Mouse (Mus musculus): ENCODE results near the gene 1700080E11Rik. TPM values are rescaled to one million over a fixed set of nuclear protein-coding genes. Genes with fewer than 3 reads are reported as not detected.
"Not testable (repeated sequence)": the region's sequence is repeated elsewhere in the genome, so short reads cannot be mapped to it uniquely, and the experiment has no call there.

1700080E11Rik gene
- polyA plus RNA-seq (2016; fragmentation: Nextera tagmentation; extraction: Ambion mirVana): not detected in 2 replicates

- Histone ChIP-seq H3K4me1 (no peaks in the 10 kb centered on the region), H3K27me3 (replicated peaks) (no peaks in the 10 kb centered on the region), H3K4me2 (replicated peaks) (no peak within 1 kb of the TSS), H3K9ac (no peak within 1 kb of the TSS), H3K27ac (no peak within 1 kb of the TSS), H3K4me3 (no peak within 1 kb of the TSS), H3K36me3 (no peaks in the 10 kb centered on the region), H3K9me3 (no peaks in the 10 kb centered on the region)
- 83% methylated on average over 6 of the region's 6 CpGs for WGBS
- no peak for ATAC-seq (ENCODE audit: low FRiP score, low read depth)
Measured at GRCm38 (mm10) chr9:105144992-105145391, at the start of gene 1700080E11Rik. 1700080E11Rik (minus strand) TSS chr9:105145092.

DNA sequence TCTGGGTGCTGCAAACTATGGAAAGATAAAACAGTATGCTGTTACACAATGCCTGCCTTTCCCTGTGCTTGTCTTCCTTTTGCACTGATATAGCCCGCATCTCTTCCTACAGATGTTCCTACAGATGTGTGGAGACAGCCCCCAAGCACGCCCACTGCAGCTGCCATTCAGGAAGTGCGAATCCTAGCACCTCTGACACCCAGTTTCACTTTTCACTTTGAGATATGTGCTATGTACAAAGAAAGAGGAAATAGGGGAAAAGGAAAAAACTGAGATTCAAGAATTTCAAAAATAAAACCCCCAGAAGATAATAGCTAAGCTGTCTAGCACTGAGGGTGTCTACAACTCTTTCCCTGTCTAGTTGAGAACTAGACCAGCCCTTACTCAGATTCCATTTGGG is 41.8 kb upstream of the 1700080E11Rik start:
- no peak overlapping the region for H3K4me2 ChIP-seq (replicated peaks)
- H3K27me3 ChIP-seq (replicated peaks): no peaks in the 10 kb centered on the region
- no peak overlapping the region for H3K4me3 ChIP-seq
- no peaks in the 10 kb centered on the region for H3K36me3 ChIP-seq
- H3K27ac ChIP-seq: no peak overlapping the region
- no peaks in the 10 kb centered on the region for H3K4me1 ChIP-seq
- ATAC-seq (ENCODE audit: low FRiP score, low read depth): no peak
- WGBS: 77% methylated on average over 3 of the region's 3 CpGs
- H3K9me3 ChIP-seq: no peaks in the 10 kb centered on the region
- no peak overlapping the region for H3K9ac ChIP-seq

GRCm38 (mm10) chr9:105182392-105182791 is 37.5 kb upstream of the 1700080E11Rik start:
- Histone ChIP-seq H3K27ac (no peak overlapping the region), H3K27me3 (replicated peaks) (no peaks in the 10 kb centered on the region), H3K36me3 (no peaks in the 10 kb centered on the region), H3K4me3 (no peak overlapping the region), H3K4me2 (replicated peaks) (no peak overlapping the region), H3K4me1 (no peaks in the 10 kb centered on the region), H3K9ac (no peak overlapping the region), H3K9me3 (no peaks in the 10 kb centered on the region)
- 92% methylated on average over 3 of the region's 3 CpGs for WGBS
- no peak for ATAC-seq (ENCODE audit: low FRiP score, low read depth)

DNA sequence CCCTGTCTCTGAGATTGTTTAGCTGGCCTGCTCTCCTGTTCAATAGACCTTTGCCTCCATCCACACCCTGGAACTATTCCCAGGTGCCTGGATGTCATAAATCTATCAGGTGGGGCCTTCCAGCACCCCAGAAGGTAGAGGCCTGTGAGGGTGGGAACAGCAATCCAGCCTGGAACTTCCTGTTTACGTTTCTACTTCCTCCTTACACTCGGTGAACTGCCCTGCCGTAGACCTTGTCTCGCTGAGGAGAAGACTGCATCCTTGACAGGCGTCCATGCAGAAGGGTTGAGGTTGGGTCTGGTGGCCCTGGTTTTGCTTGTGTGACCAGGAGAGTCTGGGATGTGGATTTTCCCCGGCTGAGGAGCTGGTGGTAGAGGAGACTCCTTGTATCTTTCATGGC is 5.7 kb downstream of the 1700080E11Rik start:
- Histone ChIP-seq H3K4me3 (no peak overlapping the region), H3K9ac (no peak overlapping the region)

DNA sequence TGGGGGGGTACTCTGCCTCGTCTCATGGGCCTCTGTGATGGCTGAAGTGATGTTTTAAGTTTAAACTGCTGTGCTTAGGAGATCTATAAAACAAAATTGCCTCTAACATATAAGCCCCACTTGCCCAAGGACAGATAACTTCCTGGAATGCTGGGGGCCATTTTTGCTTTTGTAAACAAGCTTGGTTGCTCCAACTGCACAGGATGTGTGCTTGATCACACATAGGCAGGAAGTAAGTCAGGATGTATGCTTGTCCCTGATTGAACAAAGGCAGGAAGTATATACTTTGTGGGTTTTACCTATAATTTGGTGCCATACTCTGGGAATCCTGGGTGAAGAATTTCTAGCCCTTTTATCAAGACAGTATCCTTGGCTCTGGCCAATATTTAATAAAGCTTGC is 8.5 kb downstream of the 1700080E11Rik start:
- H3K4me3 ChIP-seq: no peak overlapping the region
- H3K9ac ChIP-seq: no peak overlapping the region
- no peaks in the 10 kb centered on the region for H3K27me3 ChIP-seq (replicated peaks)
- H3K4me2 ChIP-seq (replicated peaks): no peak overlapping the region
- H3K9me3 ChIP-seq: no peaks in the 10 kb centered on the region
- 43% methylated on average over 1 of the region's 1 CpGs for WGBS
- H3K4me1 ChIP-seq: peaks cover 3% of the 10 kb centered on the region; the same call in 1 of the 2 replicates
- ATAC-seq (ENCODE audit: low FRiP score, low read depth): no peak
- H3K27ac ChIP-seq: no peak overlapping the region
- H3K36me3 ChIP-seq: no peaks in the 10 kb centered on the region

More for the DNA sequence above, 5.7 kb downstream of the 1700080E11Rik start:
- no peaks in the 10 kb centered on the region for H3K36me3 ChIP-seq
- no peak overlapping the region for H3K4me2 ChIP-seq (replicated peaks)
- H3K9me3 ChIP-seq: no peaks in the 10 kb centered on the region
- no peaks in the 10 kb centered on the region for H3K4me1 ChIP-seq
- no peak overlapping the region for H3K27ac ChIP-seq
- ATAC-seq (ENCODE audit: low FRiP score, low read depth): no peak
- 84% methylated on average over 6 of the region's 6 CpGs for WGBS
- H3K27me3 ChIP-seq (replicated peaks): no peaks in the 10 kb centered on the region

GRCm38 (mm10) chr9:105134536-105134935 is 10.4 kb downstream of the 1700080E11Rik start:
- 85% methylated on average over 5 of the region's 5 CpGs for WGBS

GRCm38 (mm10) chr9:105132002-105132367 is 12.9 kb downstream of the 1700080E11Rik start:
- H3K4me3 ChIP-seq: peak overlapping the region; percentile 72
- WGBS: 25% methylated on average over 5 of the region's 5 CpGs
- H3K27ac ChIP-seq: no peak overlapping the region
- peak; percentile 42 for ATAC-seq (ENCODE audit: low FRiP score, low read depth)
- no peaks in the 10 kb centered on the region for H3K27me3 ChIP-seq (replicated peaks)
- no peak overlapping the region for H3K9ac ChIP-seq
- peaks cover 11% of the 10 kb centered on the region for H3K4me1 ChIP-seq
- H3K4me2 ChIP-seq (replicated peaks): peak overlapping the region; percentile 79
- no peaks in the 10 kb centered on the region for H3K36me3 ChIP-seq
- no peaks in the 10 kb centered on the region for H3K9me3 ChIP-seq

More at GRCm38 (mm10) chr9:105134536-105134935, 10.4 kb downstream of the 1700080E11Rik start:
- Histone ChIP-seq H3K27me3 (replicated peaks) (no peaks in the 10 kb centered on the region), H3K9ac (no peak overlapping the region), H3K27ac (no peak overlapping the region), H3K36me3 (no peaks in the 10 kb centered on the region), H3K4me1 (peaks cover 11% of the 10 kb centered on the region), H3K4me3 (no peak overlapping the region), H3K4me2 (replicated peaks) (no peak overlapping the region), H3K9me3 (no peaks in the 10 kb centered on the region)
- no peak for ATAC-seq (ENCODE audit: low FRiP score, low read depth)

DNA sequence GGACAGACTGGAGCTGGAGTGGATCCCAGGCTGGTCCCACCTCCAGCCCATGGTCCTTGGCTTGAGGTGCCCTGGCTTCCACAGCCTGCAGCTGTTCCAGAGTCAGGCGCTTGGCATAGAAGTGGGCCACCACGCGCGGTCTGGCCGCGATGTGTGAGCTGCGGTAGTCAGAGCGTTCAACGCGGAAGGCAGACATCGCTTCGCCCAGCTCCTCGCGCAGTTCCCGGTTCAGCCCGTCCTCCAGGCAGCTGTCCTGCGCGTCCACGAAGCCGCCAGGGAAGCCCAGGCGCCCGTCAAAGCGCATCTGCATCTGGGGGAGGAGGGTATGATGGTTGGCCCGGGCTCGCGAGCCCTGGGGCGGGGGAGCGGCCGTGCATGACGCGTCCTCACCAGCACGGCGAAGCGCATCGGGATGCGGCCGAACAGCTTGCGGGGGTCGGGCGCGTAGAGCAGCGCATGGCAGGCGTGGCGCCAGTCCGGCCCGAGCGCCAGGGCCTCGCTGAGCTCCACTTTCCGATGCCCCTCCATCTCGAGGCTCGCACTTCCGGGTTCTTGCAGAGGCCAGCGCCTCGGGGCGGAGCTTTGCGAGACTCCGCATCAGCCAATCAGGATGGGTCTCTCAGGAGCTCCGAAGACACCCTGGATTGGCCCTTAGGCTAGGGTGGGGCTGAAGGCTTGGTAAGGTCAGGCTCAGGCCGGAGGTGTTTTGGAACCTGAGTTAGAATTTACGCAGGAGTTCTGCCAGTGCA is 13.5 kb downstream of the 1700080E11Rik start, which contains the start of gene Nudt16:
Gene Nudt16 (minus strand): TSS at position 572 of the 749 bp plus-strand sequence.
- Histone ChIP-seq H3K4me2 (replicated peaks) (peak within 1 kb of the TSS; percentile 79), H3K9ac (peak within 1 kb of the TSS; percentile 78), H3K27ac (peak within 1 kb of the TSS; percentile 57), H3K4me1 (peaks cover 11% of the 10 kb centered on the region), H3K9me3 (no peaks in the 10 kb centered on the region), H3K4me3 (peak within 1 kb of the TSS; percentile 72), H3K27me3 (replicated peaks) (no peaks in the 10 kb centered on the region), H3K36me3 (no peaks in the 10 kb centered on the region)
- ATAC-seq (ENCODE audit: low FRiP score, low read depth): peak; percentile 99
- under 1% methylated on average over 60 of the region's 60 CpGs for WGBS

DNA sequence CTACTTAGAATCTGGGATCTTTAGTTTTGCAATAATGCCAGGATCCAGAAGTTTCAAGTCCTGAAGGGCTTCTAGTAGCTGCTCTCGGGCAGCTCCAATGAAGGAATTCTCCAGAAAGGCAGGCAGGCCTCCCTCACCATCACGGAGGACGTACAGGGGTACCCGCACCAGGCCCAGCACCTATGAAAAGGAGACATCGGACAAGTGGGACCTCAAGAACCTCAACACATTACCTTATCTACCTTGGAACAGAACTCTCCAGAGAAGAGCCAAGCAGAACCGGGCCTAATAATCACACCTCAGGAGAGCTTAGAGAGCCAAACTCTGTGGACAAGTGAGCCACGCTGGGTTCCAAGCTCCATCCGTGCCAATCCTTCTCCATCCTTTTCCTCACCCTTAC is 14.6 kb downstream of the 1700080E11Rik start:
- H3K4me2 ChIP-seq (replicated peaks): peak overlapping the region; percentile 79
- H3K27me3 ChIP-seq (replicated peaks): no peaks in the 10 kb centered on the region
- no peaks in the 10 kb centered on the region for H3K36me3 ChIP-seq
- H3K4me3 ChIP-seq: no peak overlapping the region
- no peak overlapping the region for H3K27ac ChIP-seq
- H3K9ac ChIP-seq: no peak overlapping the region
- peaks cover 11% of the 10 kb centered on the region for H3K4me1 ChIP-seq
- ATAC-seq (ENCODE audit: low FRiP score, low read depth): no peak
- 93% methylated on average over 8 of the region's 8 CpGs for WGBS
- no peaks in the 10 kb centered on the region for H3K9me3 ChIP-seq

- H3K27ac ChIP-seq; ATAC-seq (ENCODE audit: low FRiP score, low read depth); H3K4me3 ChIP-seq; H3K27me3 ChIP-seq (replicated peaks); H3K4me1 ChIP-seq; H3K9ac ChIP-seq; H3K9me3 ChIP-seq; H3K36me3 ChIP-seq; H3K4me2 ChIP-seq (replicated peaks): not testable (repeated sequence)
- 86% methylated on average over 3 of the region's 3 CpGs for WGBS
Measured at GRCm38 (mm10) chr9:105125206-105125605, 19.7 kb downstream of the 1700080E11Rik start.

- Histone ChIP-seq H3K4me2 (replicated peaks) (no peak overlapping the region), H3K9me3 (no peaks in the 10 kb centered on the region), H3K36me3 (no peaks in the 10 kb centered on the region), H3K27me3 (replicated peaks) (no peaks in the 10 kb centered on the region), H3K27ac (no peak overlapping the region), H3K9ac (no peak overlapping the region), H3K4me1 (no peaks in the 10 kb centered on the region), H3K4me3 (no peak overlapping the region)
- ATAC-seq (ENCODE audit: low FRiP score, low read depth): no peak
- WGBS: 87% methylated on average over 5 of the region's 5 CpGs
Measured at GRCm38 (mm10) chr9:105103893-105104292, 41.0 kb downstream of the 1700080E11Rik start.

- H3K9ac ChIP-seq: no peak overlapping the region
- no peaks in the 10 kb centered on the region for H3K36me3 ChIP-seq
- no peak for ATAC-seq (ENCODE audit: low FRiP score, low read depth)
- H3K27ac ChIP-seq: no peak overlapping the region
- no peaks in the 10 kb centered on the region; the same call in 1 of the 2 replicates for H3K4me1 ChIP-seq
- no peak overlapping the region for H3K4me3 ChIP-seq
- H3K4me2 ChIP-seq (replicated peaks): no peak overlapping the region
- H3K9me3 ChIP-seq: no peaks in the 10 kb centered on the region
- WGBS: 64% methylated on average over 1 of the region's 1 CpGs
- H3K27me3 ChIP-seq (replicated peaks): no peaks in the 10 kb centered on the region
Measured at GRCm38 (mm10) chr9:105101911-105102310, 43.0 kb downstream of the 1700080E11Rik start.

All from neural tube, embryonic 12.5 days (tissue).